Mouse (Mus musculus): ENCODE results near the gene Atf5.

GRCm38 (mm10) chr7:44814423-44814822 lies 2.0 kb downstream of the Atf5 start:
- TF ChIP-seq CTCF (IDR thresholded peaks at IDR 0.05; ENCODE audit: low read depth, low read length) (no peak), EP300 (IDR thresholded peaks at IDR 0.05; ENCODE audit: insufficient read depth, low read depth, low read length) (no peak)
